Mouse (Mus musculus): ENCODE measurements at regions not wholly inside any gene's neighbourhood (a gene's known extent, or its start where the extent isn't known, plus 50 kb on each side); places are given as distances from the start of the nearest gene placed in this dataset.
"Not testable (repeated sequence)": the region's sequence is repeated elsewhere in the genome, so short reads cannot be mapped to it uniquely, and the experiment has no call there.

GRCm38 (mm10) chr11:20390622-20391021 lies 58.1 kb upstream of the Slc1a4 start:
- DNase-seq (ENCODE audit: low spot score), result no peak

- not testable (repeated sequence) for DNase-seq (ENCODE audit: low spot score)
Observed at GRCm38 (mm10) chr11:20393302-20393701, 60.8 kb upstream of the Slc1a4 start.

DNA sequence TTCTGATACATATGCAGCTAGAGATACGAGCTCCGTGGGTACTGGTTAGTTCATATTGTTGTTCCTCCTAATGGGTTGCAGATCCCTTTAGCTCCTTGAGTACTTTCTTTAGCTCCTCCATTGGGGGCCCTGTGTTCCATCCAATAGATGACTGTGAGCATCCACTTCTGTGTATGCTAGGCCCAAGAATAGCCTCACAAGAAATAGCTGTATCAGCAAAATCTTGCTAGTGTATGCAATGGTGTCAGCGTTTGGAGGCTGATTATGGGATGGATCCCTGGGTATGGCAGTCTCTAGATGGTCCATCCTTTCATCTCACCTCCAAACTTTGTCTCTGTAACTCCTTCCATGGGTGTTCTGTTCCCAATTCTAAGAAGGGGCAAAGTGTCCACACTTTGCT lies 61.3 kb upstream of the Slc1a4 start:
- not testable (repeated sequence) for DNase-seq (ENCODE audit: low spot score)

- no peak for DNase-seq (ENCODE audit: low spot score)
Observed at GRCm38 (mm10) chr11:20395848-20396203, 63.3 kb upstream of the Slc1a4 start.

- no peak for DNase-seq (ENCODE audit: low spot score)
Observed at GRCm38 (mm10) chr11:20396204-20396848, 63.8 kb upstream of the Slc1a4 start.

DNA sequence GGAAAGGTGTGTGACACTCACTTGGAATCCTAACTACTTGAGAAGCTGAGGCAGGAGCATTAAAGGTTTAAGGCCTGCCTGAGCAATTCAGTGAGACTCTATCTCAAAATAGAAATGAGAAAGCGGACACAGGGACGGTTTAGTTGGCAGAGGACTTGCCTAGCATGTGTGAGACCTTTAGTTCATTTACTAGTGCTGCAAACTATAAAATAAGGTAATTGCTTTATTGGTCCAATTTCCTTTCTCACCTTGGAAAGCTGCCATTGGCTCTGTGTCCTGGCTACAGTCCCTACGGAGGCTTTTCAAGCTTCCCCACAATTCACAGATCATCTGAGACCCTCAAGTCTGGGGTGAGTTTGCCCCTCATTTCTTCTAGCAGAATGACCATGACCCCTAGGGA lies 64.4 kb upstream of the Slc1a4 start:
- no peak for DNase-seq (ENCODE audit: low spot score)

GRCm38 (mm10) chr11:20400302-20401234 lies 68.1 kb upstream of the Slc1a4 start:
- DNase-seq (ENCODE audit: low spot score), result peak; percentile 56

DNA sequence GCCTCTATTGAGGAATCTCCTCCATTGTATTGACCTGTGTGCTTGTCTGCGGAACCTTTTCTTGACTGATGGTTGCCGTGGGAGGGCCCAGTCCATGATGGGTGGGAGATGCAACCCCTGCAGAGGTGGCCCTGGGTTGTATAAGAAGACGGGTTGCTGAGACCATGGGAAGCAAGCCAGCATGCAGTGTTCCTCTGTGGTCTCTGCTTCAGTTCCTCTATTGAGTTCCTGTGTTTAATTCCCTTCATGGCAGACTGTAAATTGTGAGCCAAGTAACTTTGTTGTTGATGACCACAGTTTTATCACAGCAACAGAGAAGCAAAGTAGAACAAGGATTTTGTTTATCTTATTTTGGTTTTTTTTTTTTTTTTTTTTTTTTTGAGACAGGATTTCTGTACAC lies 70.9 kb upstream of the Slc1a4 start:
- DNase-seq (ENCODE audit: low spot score), result no peak

DNA sequence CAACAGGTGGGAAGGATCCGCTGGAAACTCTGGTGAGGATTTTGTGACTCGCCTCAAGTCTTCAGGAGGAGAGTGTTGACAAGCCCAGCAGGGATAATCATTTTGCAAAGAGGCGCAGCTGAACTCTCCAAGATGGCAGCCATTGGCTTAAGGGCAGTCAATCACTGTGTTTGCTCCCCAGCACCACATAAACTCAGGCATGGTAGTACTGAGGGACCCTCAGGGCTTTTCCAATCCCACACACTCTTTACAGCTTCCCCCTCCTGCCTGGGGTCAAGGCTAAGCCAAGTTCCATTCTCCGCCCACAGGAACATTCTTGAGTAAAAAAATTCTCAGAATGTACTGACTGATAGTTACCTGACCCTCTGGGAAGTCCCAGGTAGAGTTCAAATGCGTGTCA lies 72.0 kb upstream of the Slc1a4 start:
- DNase-seq (ENCODE audit: low spot score), result no peak

- no peak for DNase-seq (ENCODE audit: low spot score)
Observed at GRCm38 (mm10) chr11:20418141-20418540, 85.6 kb upstream of the Slc1a4 start.

DNA sequence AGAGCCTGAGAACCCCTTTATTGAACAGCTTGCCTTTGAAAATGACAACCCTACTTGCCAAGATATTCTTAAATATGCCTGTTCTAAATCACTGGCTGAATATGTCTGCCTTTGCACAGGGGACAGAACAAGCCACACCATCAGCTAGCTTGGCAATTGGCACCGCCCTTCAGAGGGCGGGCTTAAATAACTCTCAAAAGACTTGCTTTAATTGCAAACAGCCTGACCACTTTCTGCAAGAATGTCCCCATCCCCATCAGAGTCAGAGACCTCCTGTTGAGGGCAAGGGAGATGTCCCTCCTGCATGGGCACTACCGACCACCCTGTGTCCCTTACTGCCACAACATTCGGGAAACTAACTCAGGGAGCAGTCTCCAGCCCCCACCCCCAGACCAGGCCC lies 88.4 kb upstream of the Slc1a4 start:
- DNase-seq (ENCODE audit: low spot score), result no peak

DNA sequence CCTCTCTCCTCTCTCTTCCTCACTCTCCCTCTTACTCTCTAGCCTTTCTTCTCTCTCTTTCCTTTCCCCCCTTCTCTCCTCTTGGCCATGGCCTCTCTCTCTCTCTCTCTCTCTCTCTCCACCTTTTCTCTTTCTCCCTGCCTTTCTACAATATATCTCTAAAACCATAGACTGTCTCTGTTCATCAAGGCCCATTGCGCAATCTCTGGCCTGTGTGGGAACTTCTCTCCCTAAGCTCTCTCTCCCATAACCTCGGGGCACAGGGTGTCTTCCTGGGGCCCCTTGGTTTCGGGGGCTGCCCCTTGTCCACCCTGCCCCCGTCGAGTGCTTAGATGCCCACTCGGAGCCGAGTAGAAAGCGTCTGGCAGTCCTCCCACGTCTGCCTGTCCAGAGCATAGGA lies 103.5 kb upstream of the Slc1a4 start:
- DNase-seq (ENCODE audit: low spot score), result no peak

- no peak for DNase-seq (ENCODE audit: low spot score)
Observed at GRCm38 (mm10) chr11:20442476-20442875, 100.6 kb upstream of the Sertad2 start.

GRCm38 (mm10) chr11:20445061-20445902 lies 97.8 kb upstream of the Sertad2 start:
- DNase-seq (ENCODE audit: low spot score), result no peak

DNA sequence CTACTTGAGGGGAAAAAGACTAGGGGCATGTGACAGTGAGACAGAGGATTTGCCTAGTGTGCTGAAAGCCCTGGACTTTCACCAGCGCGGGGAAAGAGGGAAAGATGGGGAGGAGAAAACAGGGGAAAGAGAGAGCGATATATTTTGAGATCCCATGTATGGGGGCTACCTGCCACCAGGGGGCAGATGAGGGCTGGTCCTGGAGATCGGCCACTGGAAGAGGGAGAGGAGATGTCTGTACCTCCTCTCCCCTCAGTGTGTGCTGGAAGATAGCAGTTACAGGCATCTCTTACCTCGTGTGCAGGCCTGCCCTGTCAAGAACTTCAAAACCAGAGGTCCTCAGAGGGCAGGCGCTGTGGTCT lies 97.2 kb upstream of the Sertad2 start:
- peak; percentile 39 for DNase-seq (ENCODE audit: low spot score)

DNA sequence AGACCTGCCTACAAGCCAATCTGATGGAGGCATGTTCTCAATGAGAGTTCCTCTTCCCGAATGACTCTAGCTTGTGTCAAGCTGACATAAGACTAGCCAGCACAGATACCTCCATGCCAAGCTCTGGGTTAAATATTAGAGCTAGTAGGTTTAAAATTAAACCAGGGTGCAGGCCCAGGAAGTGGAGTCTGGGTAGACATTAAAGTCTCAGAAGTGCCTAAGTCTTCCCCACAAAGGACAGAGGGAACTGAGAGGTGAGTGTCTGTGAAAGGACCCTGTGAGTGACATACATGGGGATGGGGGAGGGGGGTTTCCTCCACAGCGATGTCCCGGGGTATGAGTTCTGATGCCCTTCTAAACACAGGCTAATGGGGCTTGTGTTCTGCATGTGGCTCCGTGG lies 90.2 kb upstream of the Sertad2 start:
- no peak for DNase-seq (ENCODE audit: low spot score)

DNA sequence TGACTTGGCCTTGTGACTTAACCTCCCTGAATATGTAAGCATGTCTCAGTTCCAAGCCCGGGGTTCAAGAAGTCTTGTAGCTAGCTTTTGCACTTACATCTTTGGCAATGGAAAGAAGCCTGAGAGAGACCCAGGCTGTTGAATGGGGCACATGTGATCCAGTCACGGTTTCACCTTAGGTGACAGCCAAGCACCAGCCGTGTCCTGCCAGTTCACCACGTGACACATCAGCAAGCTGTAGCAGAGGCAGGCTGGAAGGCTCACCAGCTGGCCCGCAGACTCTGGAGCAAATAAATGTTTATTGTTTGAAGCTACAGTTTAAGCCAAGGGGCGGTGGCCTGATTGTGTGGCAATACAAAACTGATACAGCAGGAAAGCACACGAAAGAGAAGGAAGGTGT lies 89.3 kb upstream of the Sertad2 start:
- no peak for DNase-seq (ENCODE audit: low spot score)

- peak; percentile 90 for DNase-seq (ENCODE audit: low spot score)
Observed at GRCm38 (mm10) chr11:20455085-20455864, 87.8 kb upstream of the Sertad2 start.

- no peak for DNase-seq (ENCODE audit: low spot score)
Observed at GRCm38 (mm10) chr11:20455865-20456648, 87.0 kb upstream of the Sertad2 start.

GRCm38 (mm10) chr11:20459140-20459539 lies 83.9 kb upstream of the Sertad2 start:
- DNase-seq (ENCODE audit: low spot score), result no peak

GRCm38 (mm10) chr11:20460501-20460921 lies 82.5 kb upstream of the Sertad2 start:
- DNase-seq (ENCODE audit: low spot score), result no peak
